Mouse (Mus musculus) heart, adult 18-20 months (tissue): Measurements from ENCODE around the gene Map2. TPM values are rescaled to one million over a fixed set of nuclear protein-coding genes. Genes with fewer than 3 reads are reported as not detected.

Experiments used
- DNase-seq, 2 experiments: peaks; one replicate each; pipeline ENCODE4 v3.0.0; 2021 to 2022; ENCODE audit warnings: mixed read lengths in 1 of 2
- total RNA-seq, 2 experiments: library from RNA; stranded (reverse); gene quantifications; 2 replicates each; pipeline ENCODE4 v1.2.3; 2021

Map2 gene
- total RNA-seq, 2 experiments from 2014 or later, result 2.3 to 3.9 TPM

- DNase-seq, result no peak
Observed at GRCm38 (mm10) chr1:66394944-66395637, 220.0 kb downstream of the Map2 start.

- DNase-seq, result no peak
Observed at GRCm38 (mm10) chr1:66395826-66396225, 220.8 kb downstream of the Map2 start.

- DNase-seq, result no peak
Observed at GRCm38 (mm10) chr1:66401902-66402301, 226.8 kb downstream of the Map2 start.

GRCm38 (mm10) chr1:66407270-66407967, 232.3 kb downstream of the Map2 start:
- DNase-seq, result no peak

GRCm38 (mm10) chr1:66418360-66418759, 243.3 kb downstream of the Map2 start:
- no peak for DNase-seq

GRCm38 (mm10) chr1:66426073-66426472, 251.0 kb downstream of the Map2 start:
- DNase-seq, result no peak

GRCm38 (mm10) chr1:66430962-66431361, 255.9 kb downstream of the Map2 start:
- no peak for DNase-seq

GRCm38 (mm10) chr1:66431472-66431871, 256.4 kb downstream of the Map2 start:
- no peak for DNase-seq

GRCm38 (mm10) chr1:66438069-66438468, 263.0 kb downstream of the Map2 start:
- DNase-seq, result no peak

GRCm38 (mm10) chr1:66442922-66443321, 267.8 kb downstream of the Map2 start:
- DNase-seq, result no peak

- peak; percentile 4 to 6 for DNase-seq
Observed at GRCm38 (mm10) chr1:66449471-66449870, 274.4 kb downstream of the Map2 start.

- no peak for DNase-seq
Observed at GRCm38 (mm10) chr1:66456580-66456979, 281.5 kb downstream of the Map2 start.

GRCm38 (mm10) chr1:66457747-66458146, 282.7 kb downstream of the Map2 start:
- no peak for DNase-seq

GRCm38 (mm10) chr1:66459394-66459793, 284.3 kb downstream of the Map2 start:
- DNase-seq, result no peak

- DNase-seq, result peak; percentile 8 to 15
Observed at GRCm38 (mm10) chr1:66460850-66461249, 285.8 kb downstream of the Map2 start.

- peak; percentile 20 to 26 for DNase-seq
Observed at GRCm38 (mm10) chr1:66467821-66468703, 293.0 kb downstream of the Map2 start, which contains the start of gene Unc80. Gene Unc80, plus strand, starts transcription at chr1:66468367.

GRCm38 (mm10) chr1:66468704-66469020, 293.6 kb downstream of the Map2 start:
- DNase-seq, result no peak

GRCm38 (mm10) chr1:66482751-66483150, 307.7 kb downstream of the Map2 start:
- DNase-seq, result no peak
